Mouse (Mus musculus) kidney, adult 2 months (tissue): ENCODE data around the gene P2rx3.
A peak's percentile ranks its signal among the peaks of the same experiment; 100 is the strongest.

Experiments used
- CTCF ChIP-seq: fragments of 200-500 bp; conservative IDR thresholded peaks from 2 replicates; pipeline ENCODE4 v1.5.1; 2011; ENCODE audit warnings: low read depth, mild to moderate bottlenecking, control low read depth, low read length, moderate library complexity, mixed read lengths; ENCODE audit not compliant: insufficient read depth, insufficient read length
- POLR2A ChIP-seq: fragments of 200-500 bp; IDR thresholded peaks from one replicate; pipeline ENCODE4 v1.6.1; 2011; ENCODE audit warnings: low read depth, low read length, control low read depth

DNA sequence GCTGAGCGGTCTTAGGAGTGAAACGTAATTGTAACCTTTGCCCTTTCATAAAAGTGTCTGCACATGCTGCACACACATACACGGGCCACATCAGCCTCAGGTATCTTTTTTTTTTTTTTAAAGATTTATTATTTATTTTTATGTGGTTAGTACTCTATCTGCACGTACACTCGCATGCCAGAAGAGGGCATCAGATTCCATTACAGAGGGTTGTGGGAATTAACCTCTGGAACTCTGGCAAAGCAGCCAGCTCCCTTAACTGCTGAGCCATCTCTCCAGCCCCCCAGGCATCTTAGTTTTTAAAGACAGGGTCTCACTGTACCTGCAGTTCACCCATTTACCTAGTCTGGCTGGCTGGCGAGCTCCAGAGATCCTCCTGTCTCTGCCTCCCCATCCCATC is 22.4 kb upstream of the P2rx3 start:
- TF ChIP-seq POLR2A = no peak
- TF ChIP-seq CTCF = 0 out of 2 replicates have a peak, but pooled peaks have one; percentile 8
